Mouse (Mus musculus): ENCODE results near the gene Usp37. TPM values are rescaled to one million over a fixed set of nuclear protein-coding genes. Genes with fewer than 3 reads are reported as not detected.

Gene Usp37
- total and polyA plus RNA-seq, 3 experiments, result 9.7 to 117 (median 89.3) TPM

DNA sequence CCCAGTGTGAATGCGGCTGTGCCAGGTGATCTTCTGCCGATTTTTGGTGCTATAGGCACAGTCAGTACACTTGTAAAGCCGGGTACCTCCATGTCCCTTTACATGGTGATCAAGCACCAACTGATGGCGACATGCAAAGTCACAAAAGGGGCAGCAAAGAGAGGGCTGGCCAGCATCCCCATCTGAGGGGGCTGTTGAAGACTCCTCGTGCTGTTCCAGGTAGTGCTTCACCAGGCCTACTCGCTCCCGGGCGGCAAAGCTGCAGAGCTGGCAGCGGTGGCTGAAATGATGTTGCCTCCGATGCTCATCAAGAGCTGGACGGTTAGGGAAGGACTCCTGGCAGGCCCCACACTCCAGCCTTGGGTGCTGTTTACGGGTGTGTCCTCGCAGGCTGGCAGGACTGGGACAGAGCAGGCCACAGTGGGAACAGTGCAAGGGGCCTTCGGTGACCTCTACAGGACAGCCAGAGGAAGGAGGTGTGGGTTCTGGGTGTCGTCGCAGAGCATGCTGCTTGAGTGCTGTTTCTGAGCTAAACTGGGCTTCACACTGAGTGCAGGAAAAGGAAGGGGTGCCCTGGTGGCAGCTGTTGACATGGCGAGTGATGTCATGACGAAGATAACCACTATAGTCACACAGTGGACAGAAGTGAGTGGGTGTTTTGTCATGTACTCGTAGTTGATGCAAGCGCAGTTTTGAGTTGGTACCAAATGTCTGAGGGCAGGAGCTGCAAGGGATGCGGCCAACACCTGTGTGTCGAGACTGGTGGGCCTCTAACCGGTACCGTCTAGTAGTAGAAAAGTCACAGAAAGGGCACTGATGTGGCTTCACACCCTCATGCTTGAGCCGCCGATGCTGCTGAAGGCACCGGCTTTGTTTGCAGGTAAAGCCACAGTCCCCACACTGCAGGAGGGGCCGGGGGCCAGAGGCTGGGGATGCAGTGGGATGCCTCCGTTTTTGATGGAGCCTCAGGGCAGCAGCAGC is 25.9 kb upstream of the Usp37 start:
- ATAC-seq (ENCODE audit: extremely low read depth, insufficient number of reproducible peaks, low FRiP score, poor library complexity, severe bottlenecking) (no peak), DNase-seq (ENCODE audit: low spot score) (no peak)
- Histone ChIP-seq H3K4me3 (ENCODE audit: low read depth, low read length) (no peak overlapping the region), H3K9me3 (replicated peaks) (no peaks in the 10 kb centered on the region), H3K27me3 (ENCODE audit: insufficient read depth, low read length) (no peaks in the 10 kb centered on the region), H3K36me3 (replicated peaks) (peaks cover 94% of the 10 kb centered on the region), H3K4me1 (ENCODE audit: insufficient read depth, low read depth, low read length) (peaks cover 10% of the 10 kb centered on the region)
- TF ChIP-seq CTCF (IDR thresholded peaks at IDR 0.05; ENCODE audit: low read depth, low read length) (no peak), GATA1 (IDR thresholded peaks at IDR 0.05; ENCODE audit: borderline replicate concordance, low read length) (no peak), POLR2AphosphoS5 (IDR thresholded peaks at IDR 0.05; ENCODE audit: insufficient replicate concordance, low read depth, low read length) (no peak), GATA2 (IDR thresholded peaks at IDR 0.05; ENCODE audit: borderline replicate concordance, low read depth, low read length) (no peak)

DNA sequence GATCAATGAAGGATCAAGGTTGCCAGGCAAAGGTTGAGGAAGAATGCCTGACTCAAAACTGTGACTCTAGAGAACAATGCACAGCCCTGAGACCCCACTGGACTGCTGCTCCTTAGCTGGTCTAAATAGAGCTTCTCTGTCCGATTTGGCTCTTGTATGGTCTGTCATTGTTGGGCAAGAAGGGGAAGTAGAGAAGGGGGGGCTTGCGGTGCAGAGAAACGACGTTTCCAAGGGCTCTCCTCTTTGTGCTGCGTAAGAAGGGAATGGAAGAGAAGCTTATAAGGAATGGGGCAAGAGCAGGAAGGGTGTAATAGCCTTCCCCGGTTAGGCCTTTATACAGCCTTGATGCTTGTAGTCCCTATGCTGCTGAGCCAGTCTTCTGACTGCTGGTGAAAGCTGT is 21.8 kb upstream of the Usp37 start:
- TF ChIP-seq CTCF (IDR thresholded peaks at IDR 0.05; ENCODE audit: low read depth, low read length) (no peak), TAL1 (conservative IDR thresholded peaks at IDR 0.05; ENCODE audit: low read depth, low read length) (no peak), GATA2 (IDR thresholded peaks at IDR 0.05; ENCODE audit: borderline replicate concordance, low read depth, low read length) (no peak), GATA1 (IDR thresholded peaks at IDR 0.05; ENCODE audit: borderline replicate concordance, low read length) (no peak), POLR2AphosphoS5 (IDR thresholded peaks at IDR 0.05; ENCODE audit: insufficient replicate concordance, low read depth, low read length) (no peak)
- ATAC-seq (ENCODE audit: extremely low read depth, insufficient number of reproducible peaks, low FRiP score, poor library complexity, severe bottlenecking) (no peak), DNase-seq (ENCODE audit: low spot score) (no peak)
- H3K27me3 ChIP-seq (ENCODE audit: insufficient read depth, low read length), result 0 out of 2 replicates have a peak, but pooled peaks cover 3% of the 10 kb centered on the region
- no peaks in the 10 kb centered on the region for H3K9me3 ChIP-seq (replicated peaks)
- peaks cover 10% of the 10 kb centered on the region for H3K4me1 ChIP-seq (ENCODE audit: insufficient read depth, low read depth, low read length)
- H3K36me3 ChIP-seq (replicated peaks), result peaks cover 67% of the 10 kb centered on the region
- H3K4me3 ChIP-seq (ENCODE audit: low read depth, low read length), result no peak overlapping the region

DNA sequence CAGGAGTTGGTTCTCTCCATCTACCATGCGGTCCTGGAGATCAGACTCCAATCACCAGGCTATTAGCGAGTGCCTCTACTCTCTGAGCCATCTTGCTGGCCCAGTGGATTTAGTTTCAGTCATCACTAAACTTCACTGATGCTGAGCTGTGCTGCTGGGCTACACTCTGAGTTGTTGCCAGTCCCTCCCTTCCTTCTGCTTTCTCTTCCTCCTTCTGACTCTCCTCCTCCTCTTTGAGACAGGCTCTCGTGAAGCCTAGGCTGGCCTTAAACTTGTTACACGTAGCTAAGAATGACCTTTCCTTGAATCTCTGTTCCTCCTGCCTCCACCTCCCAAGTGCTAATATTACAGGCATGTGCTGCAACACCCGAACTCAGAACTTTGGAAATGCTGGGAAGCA is 15.0 kb upstream of the Usp37 start:
- no peak for ATAC-seq (ENCODE audit: extremely low read depth, insufficient number of reproducible peaks, low FRiP score, poor library complexity, severe bottlenecking)
- Histone ChIP-seq H3K4me3 (ENCODE audit: low read depth, low read length) (no peak overlapping the region), H3K36me3 (replicated peaks) (peaks cover 5% of the 10 kb centered on the region), H3K27me3 (ENCODE audit: insufficient read depth, low read length) (peaks cover 21% of the 10 kb centered on the region), H3K9me3 (replicated peaks) (no peaks in the 10 kb centered on the region), H3K4me1 (ENCODE audit: insufficient read depth, low read depth, low read length) (no peaks in the 10 kb centered on the region)
- DNase-seq (ENCODE audit: low spot score), result no peak
- TF ChIP-seq GATA1 (IDR thresholded peaks at IDR 0.05; ENCODE audit: borderline replicate concordance, low read length), result no peak
- no peak for TF ChIP-seq POLR2AphosphoS5 (IDR thresholded peaks at IDR 0.05; ENCODE audit: insufficient replicate concordance, low read depth, low read length)
- TF ChIP-seq GATA2 (IDR thresholded peaks at IDR 0.05; ENCODE audit: borderline replicate concordance, low read depth, low read length), result no peak
- TF ChIP-seq TAL1 (conservative IDR thresholded peaks at IDR 0.05; ENCODE audit: low read depth, low read length), result no peak
- no peak for TF ChIP-seq CTCF (IDR thresholded peaks at IDR 0.05; ENCODE audit: low read depth, low read length)

DNA sequence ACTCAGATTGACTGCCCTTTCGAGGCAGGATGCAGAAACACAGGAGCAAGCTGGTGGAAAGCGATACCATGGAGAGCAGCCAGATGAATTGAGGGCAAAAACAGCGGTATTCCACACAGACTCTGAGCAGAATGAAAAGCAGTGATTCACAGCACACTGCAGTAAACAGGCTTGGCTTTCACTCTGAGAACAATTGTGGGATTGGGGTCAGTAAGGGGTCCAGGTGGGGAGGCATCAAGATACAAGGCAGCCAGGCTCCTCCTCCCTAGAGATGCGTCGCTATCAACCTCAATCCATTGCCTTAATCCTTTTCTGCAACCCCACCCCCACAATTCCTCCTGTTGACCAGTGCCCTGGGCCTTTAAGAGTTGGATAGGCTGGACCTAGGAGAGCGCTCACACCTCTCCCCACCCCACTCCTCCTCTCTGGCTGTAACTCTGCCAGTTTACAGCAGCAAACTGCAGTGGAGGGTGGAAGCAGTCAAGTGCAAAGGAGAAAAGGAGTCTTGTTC is 1.6 kb downstream of the Usp37 start, which contains the start of gene Plcd4:
Plcd4 (plus strand) TSS at position 438 of the 511 bp plus-strand sequence.
- TF ChIP-seq TAL1 (conservative IDR thresholded peaks at IDR 0.05; ENCODE audit: low read depth, low read length) (no peak), CTCF (IDR thresholded peaks at IDR 0.05; ENCODE audit: low read depth, low read length) (no peak), POLR2AphosphoS5 (IDR thresholded peaks at IDR 0.05; ENCODE audit: insufficient replicate concordance, low read depth, low read length) (no peak), GATA1 (IDR thresholded peaks at IDR 0.05; ENCODE audit: borderline replicate concordance, low read length) (no peak), GATA2 (IDR thresholded peaks at IDR 0.05; ENCODE audit: borderline replicate concordance, low read depth, low read length) (no peak)
- Histone ChIP-seq H3K36me3 (replicated peaks) (no peaks in the 10 kb centered on the region), H3K27me3 (ENCODE audit: insufficient read depth, low read length) (peaks cover 48% of the 10 kb centered on the region), H3K4me3 (ENCODE audit: low read depth, low read length) (no peak within 1 kb of the TSS), H3K9me3 (replicated peaks) (no peaks in the 10 kb centered on the region), H3K4me1 (ENCODE audit: insufficient read depth, low read depth, low read length) (peaks cover 4% of the 10 kb centered on the region; the same call in 1 of the 2 replicates)
- ATAC-seq (ENCODE audit: extremely low read depth, insufficient number of reproducible peaks, low FRiP score, poor library complexity, severe bottlenecking) (no peak), DNase-seq (ENCODE audit: low spot score) (no peak)

DNA sequence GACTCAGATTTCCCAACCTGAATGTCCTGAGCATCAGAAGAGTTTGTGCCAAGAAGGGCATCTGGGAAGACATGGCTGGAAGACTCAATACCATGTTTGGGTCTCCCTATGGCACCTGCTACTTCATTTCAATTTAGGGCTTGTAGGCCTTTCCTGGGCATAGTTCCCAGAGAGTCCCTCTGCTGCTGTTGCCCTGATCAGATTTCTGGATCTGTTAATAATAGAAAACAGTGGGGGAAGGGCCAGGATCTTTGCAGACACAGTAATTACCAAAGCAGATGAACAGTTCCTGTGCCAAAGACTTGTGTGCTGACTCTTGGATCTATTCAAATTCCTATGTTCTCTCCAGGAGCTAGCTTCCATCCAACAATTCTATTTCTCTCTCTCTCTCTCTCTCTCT is 5.4 kb downstream of the Usp37 start:
- H3K4me3 ChIP-seq (ENCODE audit: low read depth, low read length), result no peak overlapping the region
- no peaks in the 10 kb centered on the region for H3K9me3 ChIP-seq (replicated peaks)
- TF ChIP-seq CTCF (IDR thresholded peaks at IDR 0.05; ENCODE audit: low read depth, low read length) (no peak), POLR2AphosphoS5 (IDR thresholded peaks at IDR 0.05; ENCODE audit: insufficient replicate concordance, low read depth, low read length) (no peak)
- H3K27me3 ChIP-seq (ENCODE audit: insufficient read depth, low read length), result peaks cover 17% of the 10 kb centered on the region
- H3K36me3 ChIP-seq (replicated peaks), result no peaks in the 10 kb centered on the region
- no peak for ATAC-seq (ENCODE audit: extremely low read depth, insufficient number of reproducible peaks, low FRiP score, poor library complexity, severe bottlenecking)
- peaks cover 4% of the 10 kb centered on the region; the same call in 1 of the 2 replicates for H3K4me1 ChIP-seq (ENCODE audit: insufficient read depth, low read depth, low read length)
- no peak for DNase-seq (ENCODE audit: low spot score)

DNA sequence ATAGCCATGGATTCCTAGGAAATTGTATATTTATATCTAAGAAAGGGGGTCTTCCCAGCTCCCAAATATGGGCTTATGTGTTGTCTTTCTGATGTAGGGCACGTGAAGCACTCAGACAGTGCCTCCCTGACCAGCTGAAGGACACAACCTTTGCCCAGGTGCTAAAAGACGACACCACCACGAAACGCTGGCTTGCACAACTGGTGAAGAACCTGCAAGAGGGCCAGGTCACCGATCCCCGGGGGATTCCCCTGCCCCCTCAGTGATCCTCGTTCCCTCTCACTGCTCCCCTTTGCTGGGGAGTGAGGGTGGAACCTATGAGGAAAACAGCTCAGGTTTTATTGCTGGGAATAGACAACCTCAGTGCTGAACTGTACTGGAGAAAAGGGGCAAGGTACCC is 15.5 kb downstream of the Usp37 start:
- Histone ChIP-seq H3K9me3 (replicated peaks) (no peaks in the 10 kb centered on the region), H3K27me3 (ENCODE audit: insufficient read depth, low read length) (no peaks in the 10 kb centered on the region), H3K4me1 (ENCODE audit: insufficient read depth, low read depth, low read length) (no peaks in the 10 kb centered on the region), H3K4me3 (ENCODE audit: low read depth, low read length) (no peak overlapping the region), H3K36me3 (replicated peaks) (peaks cover 99% of the 10 kb centered on the region)
- TF ChIP-seq CTCF (IDR thresholded peaks at IDR 0.05; ENCODE audit: low read depth, low read length) (no peak), TAL1 (conservative IDR thresholded peaks at IDR 0.05; ENCODE audit: low read depth, low read length) (no peak), POLR2AphosphoS5 (IDR thresholded peaks at IDR 0.05; ENCODE audit: insufficient replicate concordance, low read depth, low read length) (no peak)
- ATAC-seq (ENCODE audit: extremely low read depth, insufficient number of reproducible peaks, low FRiP score, poor library complexity, severe bottlenecking) (no peak), DNase-seq (ENCODE audit: low spot score) (no peak)

Measured in G1E (cell line).